Mouse (Mus musculus): ENCODE data around the gene Grm1. TPM values are rescaled to one million over a fixed set of nuclear protein-coding genes. Genes with fewer than 3 reads are reported as not detected.

Grm1 gene
- polyA plus RNA-seq, 1 experiment, result not detected

- Histone ChIP-seq H3ac (ENCODE audit: control insufficient read depth, insufficient read length, low read depth) (no peak overlapping the region), H3K36me3 (ENCODE audit: control insufficient read depth, insufficient read depth) (no peaks in the 10 kb centered on the region), H3K79me2 (ENCODE audit: control insufficient read depth, insufficient read depth) (no peaks in the 10 kb centered on the region), H3K27me3 (ENCODE audit: control insufficient read depth, insufficient read depth, insufficient read length) (no peaks in the 10 kb centered on the region), H3K4me3 (ENCODE audit: insufficient read depth, poor library complexity, severe bottlenecking) (no peak overlapping the region), H3K79me3 (ENCODE audit: low read depth) (no peaks in the 10 kb centered on the region)
- no peak for TF ChIP-seq CTCF (IDR thresholded peaks at IDR 0.05; ENCODE audit: control insufficient read depth, insufficient read depth, insufficient read length)
- TF ChIP-seq MAX (IDR thresholded peaks at IDR 0.05), result no peak
- no peak for TF ChIP-seq USF1 (IDR thresholded peaks at IDR 0.05; ENCODE audit: low read depth)
- TF ChIP-seq MYOG (IDR thresholded peaks at IDR 0.05; ENCODE audit: control insufficient read depth, extremely low read depth, insufficient read length), result no peak
- TF ChIP-seq CEBPB (IDR thresholded peaks at IDR 0.05; ENCODE audit: low read depth), result no peak
- no peak for TF ChIP-seq MYOD1 (IDR thresholded peaks at IDR 0.05; ENCODE audit: control insufficient read depth, insufficient read length, low read depth)
- TF ChIP-seq FOSL1 (IDR thresholded peaks at IDR 0.05; ENCODE audit: insufficient read depth, low read length, poor library complexity, severe bottlenecking), result no peak
These were observed 234.5 kb downstream of the Grm1 start for GRCm38 (mm10) chr10:10847376-10848286.

GRCm38 (mm10) chr10:10845059-10845685, 237.0 kb downstream of the Grm1 start:
- Histone ChIP-seq H3K79me2 (ENCODE audit: control insufficient read depth, insufficient read depth) (no peaks in the 10 kb centered on the region), H3K36me3 (ENCODE audit: control insufficient read depth, insufficient read depth) (no peaks in the 10 kb centered on the region), H3K27me3 (ENCODE audit: control insufficient read depth, insufficient read depth, insufficient read length) (no peaks in the 10 kb centered on the region), H3ac (ENCODE audit: control insufficient read depth, insufficient read length, low read depth) (no peak overlapping the region), H3K79me3 (ENCODE audit: low read depth) (no peaks in the 10 kb centered on the region), H3K4me3 (ENCODE audit: insufficient read depth, poor library complexity, severe bottlenecking) (no peak overlapping the region)
- no peak for TF ChIP-seq USF1 (IDR thresholded peaks at IDR 0.05; ENCODE audit: low read depth)
- TF ChIP-seq MYOD1 (IDR thresholded peaks at IDR 0.05; ENCODE audit: control insufficient read depth, insufficient read length, low read depth), result no peak
- TF ChIP-seq MAX (IDR thresholded peaks at IDR 0.05), result no peak
- TF ChIP-seq FOSL1 (IDR thresholded peaks at IDR 0.05; ENCODE audit: insufficient read depth, low read length, poor library complexity, severe bottlenecking), result no peak
- no peak for TF ChIP-seq CTCF (IDR thresholded peaks at IDR 0.05; ENCODE audit: control insufficient read depth, insufficient read depth, insufficient read length)
- no peak for TF ChIP-seq MYOG (IDR thresholded peaks at IDR 0.05; ENCODE audit: control insufficient read depth, extremely low read depth, insufficient read length)
- TF ChIP-seq CEBPB (IDR thresholded peaks at IDR 0.05; ENCODE audit: low read depth), result no peak

- no peaks in the 10 kb centered on the region for H3K27me3 ChIP-seq (ENCODE audit: control insufficient read depth, insufficient read depth, insufficient read length)
- H3K79me2 ChIP-seq (ENCODE audit: control insufficient read depth, insufficient read depth), result no peaks in the 10 kb centered on the region
- H3K79me3 ChIP-seq (ENCODE audit: low read depth), result no peaks in the 10 kb centered on the region
- no peaks in the 10 kb centered on the region for H3K36me3 ChIP-seq (ENCODE audit: control insufficient read depth, insufficient read depth)
- no peak overlapping the region for H3ac ChIP-seq (ENCODE audit: control insufficient read depth, insufficient read length, low read depth)
- TF ChIP-seq CTCF (IDR thresholded peaks at IDR 0.05; ENCODE audit: control insufficient read depth, insufficient read depth, insufficient read length) (no peak), MYOG (IDR thresholded peaks at IDR 0.05; ENCODE audit: control insufficient read depth, extremely low read depth, insufficient read length) (no peak), USF1 (IDR thresholded peaks at IDR 0.05; ENCODE audit: low read depth) (no peak), CEBPB (IDR thresholded peaks at IDR 0.05; ENCODE audit: low read depth) (no peak), FOSL1 (IDR thresholded peaks at IDR 0.05; ENCODE audit: insufficient read depth, low read length, poor library complexity, severe bottlenecking) (no peak), MAX (IDR thresholded peaks at IDR 0.05) (no peak), MYOD1 (IDR thresholded peaks at IDR 0.05; ENCODE audit: control insufficient read depth, insufficient read length, low read depth) (no peak)
- no peak overlapping the region for H3K4me3 ChIP-seq (ENCODE audit: insufficient read depth, poor library complexity, severe bottlenecking)
These were observed 246.8 kb downstream of the Grm1 start for GRCm38 (mm10) chr10:10835406-10835805.

- Histone ChIP-seq H3K79me2 (ENCODE audit: control insufficient read depth, insufficient read depth) (no peaks in the 10 kb centered on the region), H3ac (ENCODE audit: control insufficient read depth, insufficient read length, low read depth) (no peak overlapping the region), H3K4me3 (ENCODE audit: insufficient read depth, poor library complexity, severe bottlenecking) (no peak overlapping the region), H3K27me3 (ENCODE audit: control insufficient read depth, insufficient read depth, insufficient read length) (no peaks in the 10 kb centered on the region), H3K79me3 (ENCODE audit: low read depth) (no peaks in the 10 kb centered on the region), H3K36me3 (ENCODE audit: control insufficient read depth, insufficient read depth) (no peaks in the 10 kb centered on the region)
- TF ChIP-seq USF1 (IDR thresholded peaks at IDR 0.05; ENCODE audit: low read depth) (no peak), FOSL1 (IDR thresholded peaks at IDR 0.05; ENCODE audit: insufficient read depth, low read length, poor library complexity, severe bottlenecking) (no peak), CEBPB (IDR thresholded peaks at IDR 0.05; ENCODE audit: low read depth) (no peak), MYOD1 (IDR thresholded peaks at IDR 0.05; ENCODE audit: control insufficient read depth, insufficient read length, low read depth) (no peak), CTCF (IDR thresholded peaks at IDR 0.05; ENCODE audit: control insufficient read depth, insufficient read depth, insufficient read length) (no peak), MAX (IDR thresholded peaks at IDR 0.05) (no peak), MYOG (IDR thresholded peaks at IDR 0.05; ENCODE audit: control insufficient read depth, extremely low read depth, insufficient read length) (no peak)
These were observed 247.3 kb downstream of the Grm1 start for GRCm38 (mm10) chr10:10834828-10835227.

- H3K79me3 ChIP-seq (ENCODE audit: low read depth), result no peaks in the 10 kb centered on the region
- H3K79me2 ChIP-seq (ENCODE audit: control insufficient read depth, insufficient read depth), result no peaks in the 10 kb centered on the region
- H3K27me3 ChIP-seq (ENCODE audit: control insufficient read depth, insufficient read depth, insufficient read length), result no peaks in the 10 kb centered on the region
- no peak overlapping the region for H3K4me3 ChIP-seq (ENCODE audit: insufficient read depth, poor library complexity, severe bottlenecking)
- no peaks in the 10 kb centered on the region for H3K36me3 ChIP-seq (ENCODE audit: control insufficient read depth, insufficient read depth)
- TF ChIP-seq MYOD1 (IDR thresholded peaks at IDR 0.05; ENCODE audit: control insufficient read depth, insufficient read length, low read depth) (no peak), CTCF (IDR thresholded peaks at IDR 0.05; ENCODE audit: control insufficient read depth, insufficient read depth, insufficient read length) (no peak)
- H3ac ChIP-seq (ENCODE audit: control insufficient read depth, insufficient read length, low read depth), result no peak overlapping the region
These were observed 251.0 kb downstream of the Grm1 start for GRCm38 (mm10) chr10:10831141-10831540.
